Mouse (Mus musculus) thymus, adult 2 months (tissue): Measurements from ENCODE around the gene Aaas.

Source experiments
- CTCF ChIP-seq: fragments of 200-500 bp; IDR thresholded peaks from 2 replicates; pipeline ENCODE4 v1.5.1; 2012; ENCODE audit warnings: mild to moderate bottlenecking, control low read depth, low read length, moderate library complexity, borderline replicate concordance; ENCODE audit not compliant: control insufficient read depth, poor library complexity, insufficient read depth; ENCODE audit errors: extremely low read depth
- POLR2A ChIP-seq: fragments of 200-500 bp; IDR thresholded peaks from 2 replicates; pipeline ENCODE4 v1.6.1; 2012; ENCODE audit warnings: mild to moderate bottlenecking, low read length, control low read depth, moderate library complexity; ENCODE audit not compliant: control insufficient read depth, poor library complexity, insufficient read depth; ENCODE audit errors: extremely low read depth

DNA sequence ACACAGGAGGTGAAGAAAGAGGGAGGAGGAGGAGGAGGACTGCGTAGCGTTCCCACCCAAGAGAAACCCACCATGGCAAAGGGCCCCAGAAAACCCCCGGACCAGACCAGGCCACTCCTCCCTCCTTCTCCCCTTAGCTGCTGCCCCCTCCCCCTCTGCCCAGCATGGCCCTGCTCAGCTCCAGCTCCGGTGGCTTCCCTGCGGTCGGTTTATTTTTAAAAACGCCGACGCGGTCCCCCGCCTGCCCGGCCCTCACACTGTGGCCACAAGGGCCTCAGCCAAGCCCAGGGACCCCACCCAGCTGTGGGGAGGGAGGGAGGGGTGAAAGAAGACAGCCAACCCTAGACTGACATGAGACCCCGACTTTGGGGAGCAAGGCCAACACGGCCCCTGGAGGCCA, 12.1 kb upstream of the Aaas start:
- TF ChIP-seq CTCF (no peak), POLR2A (no peak)
